Mouse (Mus musculus) hindbrain, embryonic 14.5 days (tissue): ENCODE measurements around the gene Coro6. TPM values are rescaled to one million over a fixed set of nuclear protein-coding genes. Genes with fewer than 3 reads are reported as not detected.
A peak's percentile ranks its signal among the peaks of the same experiment; 100 is the strongest.

ENCODE experiments used
- ATAC-seq: fragments of 200-750 bp; cut with Nextera tagmentation; 2 replicates; pipeline ENCODE4 v1.8.0; 2017; ENCODE audit warnings: moderate number of reproducible peaks, mild to moderate bottlenecking, moderate TSS enrichment, moderate library complexity; ENCODE audit not compliant: low FRiP score
- DNase-seq: peaks from one replicate; pipeline ENCODE4 v3.0.0-alpha.2; 2015; ENCODE audit warnings: low spot score
- H3K27ac ChIP-seq: fragments of 300-500 bp; sonication (generic); 2 replicates; pipeline ENCODE4 v1.5.1; 2014; ENCODE audit warnings: mild to moderate bottlenecking, moderate library complexity
- H3K27me3 ChIP-seq: fragments of 300-500 bp; sonication (generic); 2 replicates; pipeline ENCODE4 v1.6.1; 2014; ENCODE audit warnings: mild to moderate bottlenecking, low read length, mixed read lengths; ENCODE audit not compliant: control insufficient read depth, insufficient read depth
- H3K36me3 ChIP-seq: fragments of 300-500 bp; sonication (generic); replicated peaks from 2 replicates; pipeline ENCODE4 v1.6.1; 2014; ENCODE audit not compliant: control insufficient read depth, insufficient read depth
- H3K4me1 ChIP-seq: fragments of 300-500 bp; sonication (generic); replicated peaks from 2 replicates; pipeline ENCODE4 v1.6.1; 2014; ENCODE audit warnings: antibody characterized with exemption, low read length, mixed read lengths; ENCODE audit not compliant: control insufficient read depth, insufficient read depth
- H3K4me2 ChIP-seq: fragments of 300-500 bp; sonication (generic); replicated peaks from 2 replicates; pipeline ENCODE4 v1.6.1; 2014; ENCODE audit warnings: mild to moderate bottlenecking, moderate library complexity
- H3K4me3 ChIP-seq: fragments of 300-500 bp; sonication (generic); replicated peaks from 2 replicates; pipeline ENCODE4 v1.5.1; 2014; ENCODE audit warnings: mild to moderate bottlenecking, low read length
- H3K9ac ChIP-seq: fragments of 300-500 bp; sonication (generic); 2 replicates; pipeline ENCODE4 v1.6.1; 2014
- H3K9me3 ChIP-seq: fragments of 300-500 bp; sonication (generic); 2 replicates; pipeline ENCODE4 v1.6.1; 2016; ENCODE audit warnings: low read length; ENCODE audit not compliant: control insufficient read depth
- WGBS: fragments of 180-500 bp; shearing (Covaris S2); extraction: QIAGEN DNeasy Blood & Tissue Kit; methylation state at CpG from one replicate; pipeline ENCODE4 v1.1.7; 2014; 5-methylcytosine and 5-hydroxymethylcytosine counted together
- polyA plus RNA-seq: library from polyadenylated mRNA; unstranded; fragments of >200 nt; fragmentation: Nextera tagmentation; extraction: Ambion mirVana; gene quantifications from 2 replicates; pipeline ENCODE4 v1.2.1, GENCODE M21; 2014

The Coro6 gene
- polyA plus RNA-seq, 1 experiment from 2014 or later = 0.82 TPM

- H3K27ac ChIP-seq = no peak overlapping the region
- DNase-seq (no peak), ATAC-seq (no peak)
- peak overlapping the region; percentile 44 for H3K4me3 ChIP-seq
- peak overlapping the region; percentile 53 for H3K9ac ChIP-seq
- WGBS = 8% methylated on average over 6 of the region's 6 CpGs
- H3K4me2 ChIP-seq = peak overlapping the region; percentile 99
- H3K4me1 ChIP-seq = peaks cover 5% of the 10 kb centered on the region; the same call in 1 of the 2 replicates
- peaks cover 44% of the 10 kb centered on the region for H3K27me3 ChIP-seq
- no peaks in the 10 kb centered on the region for H3K9me3 ChIP-seq
- H3K36me3 ChIP-seq = peaks cover 4% of the 10 kb centered on the region
Observed at GRCm38 (mm10) chr11:77461856-77462255, 355 bp upstream of the Coro6 start.

GRCm38 (mm10) chr11:77463101-77463445 is 862 bp downstream of the Coro6 start:
- ATAC-seq = no peak
- Histone ChIP-seq H3K4me3 (peak overlapping the region; percentile 44; the same call in 1 of the 2 replicates), H3K4me1 (peaks cover 5% of the 10 kb centered on the region; the same call in 1 of the 2 replicates), H3K36me3 (no peaks in the 10 kb centered on the region; the same call in 1 of the 2 replicates), H3K27me3 (peaks cover 55% of the 10 kb centered on the region), H3K9me3 (no peaks in the 10 kb centered on the region), H3K27ac (no peak overlapping the region), H3K4me2 (peak overlapping the region; percentile 99), H3K9ac (no peak overlapping the region)
- WGBS = 48% methylated on average over 8 of the region's 8 CpGs
- no peak for DNase-seq

GRCm38 (mm10) chr11:77463786-77464185 is 1.6 kb downstream of the Coro6 start:
- H3K4me1 ChIP-seq = peaks cover 5% of the 10 kb centered on the region; the same call in 1 of the 2 replicates
- no peak overlapping the region for H3K4me2 ChIP-seq
- no peak overlapping the region for H3K9ac ChIP-seq
- no peak for ATAC-seq
- no peaks in the 10 kb centered on the region for H3K9me3 ChIP-seq
- H3K4me3 ChIP-seq = no peak overlapping the region
- 76% methylated on average over 10 of the region's 10 CpGs for WGBS
- no peaks in the 10 kb centered on the region; the same call in 1 of the 2 replicates for H3K36me3 ChIP-seq
- H3K27ac ChIP-seq = no peak overlapping the region
- DNase-seq = no peak
- peaks cover 58% of the 10 kb centered on the region for H3K27me3 ChIP-seq

DNA sequence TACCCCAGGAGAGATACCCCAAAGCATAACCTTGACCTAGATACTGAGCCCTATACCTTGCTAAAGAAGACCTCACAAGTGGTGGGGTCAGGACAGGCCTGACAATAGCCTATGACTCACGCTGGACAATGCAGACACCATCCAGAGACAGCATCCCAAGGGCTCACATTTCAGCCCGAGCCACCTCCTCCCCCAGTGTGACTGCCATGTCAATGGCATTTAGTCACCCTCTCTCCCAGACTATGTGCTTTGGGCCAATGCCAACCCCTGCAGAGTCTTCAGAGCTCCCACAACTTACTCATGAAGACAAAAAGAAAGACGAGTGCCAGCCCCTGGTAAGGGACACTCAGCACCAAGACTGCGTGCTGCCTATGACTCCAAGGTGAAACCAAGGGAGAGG is 2.5 kb downstream of the Coro6 start:
- 49% methylated on average over 4 of the region's 4 CpGs for WGBS
- no peak for ATAC-seq

GRCm38 (mm10) chr11:77465111-77465510 is 2.9 kb downstream of the Coro6 start:
- ATAC-seq (no peak), DNase-seq (no peak)
- Histone ChIP-seq H3K27ac (no peak overlapping the region), H3K36me3 (no peaks in the 10 kb centered on the region; the same call in 1 of the 2 replicates), H3K4me3 (no peak overlapping the region), H3K27me3 (peaks cover 58% of the 10 kb centered on the region), H3K4me2 (no peak overlapping the region), H3K9me3 (no peaks in the 10 kb centered on the region), H3K4me1 (peaks cover 5% of the 10 kb centered on the region; the same call in 1 of the 2 replicates), H3K9ac (no peak overlapping the region)
- WGBS = 31% methylated on average over 3 of the region's 3 CpGs

More for the DNA sequence above, 2.5 kb downstream of the Coro6 start:
- H3K36me3 ChIP-seq = no peaks in the 10 kb centered on the region; the same call in 1 of the 2 replicates
- no peak overlapping the region for H3K4me3 ChIP-seq
- no peak overlapping the region for H3K27ac ChIP-seq
- H3K4me2 ChIP-seq = no peak overlapping the region
- peaks cover 5% of the 10 kb centered on the region; the same call in 1 of the 2 replicates for H3K4me1 ChIP-seq
- no peak for DNase-seq
- no peaks in the 10 kb centered on the region for H3K9me3 ChIP-seq
- H3K9ac ChIP-seq = no peak overlapping the region
- H3K27me3 ChIP-seq = peaks cover 58% of the 10 kb centered on the region

DNA sequence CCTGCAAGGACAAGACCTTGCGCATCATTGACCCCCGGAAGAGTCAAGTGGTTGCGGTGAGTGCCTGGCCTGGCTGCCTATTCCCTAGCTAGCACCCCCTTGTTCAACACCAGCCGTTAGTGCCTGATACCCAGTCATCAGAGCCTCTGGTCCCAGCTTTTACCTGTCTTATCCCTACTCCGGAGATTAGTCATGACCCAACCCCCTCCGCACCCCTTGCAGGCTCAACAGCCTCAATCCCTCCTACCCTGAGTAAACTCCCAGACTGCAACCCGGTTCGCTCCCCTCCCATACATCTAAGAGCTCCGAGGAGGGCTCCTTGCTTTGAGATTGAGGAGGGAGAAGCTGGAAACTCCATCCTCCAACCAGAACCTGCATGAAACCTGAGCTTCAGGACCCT is 4.3 kb downstream of the Coro6 start:
- Histone ChIP-seq H3K9me3 (no peaks in the 10 kb centered on the region), H3K4me2 (no peak overlapping the region), H3K4me1 (peaks cover 5% of the 10 kb centered on the region; the same call in 1 of the 2 replicates), H3K27me3 (peaks cover 49% of the 10 kb centered on the region), H3K36me3 (peaks cover 10% of the 10 kb centered on the region), H3K27ac (no peak overlapping the region), H3K9ac (no peak overlapping the region), H3K4me3 (no peak overlapping the region)
- no peak for ATAC-seq
- WGBS = 47% methylated on average over 9 of the region's 9 CpGs
- DNase-seq = no peak

DNA sequence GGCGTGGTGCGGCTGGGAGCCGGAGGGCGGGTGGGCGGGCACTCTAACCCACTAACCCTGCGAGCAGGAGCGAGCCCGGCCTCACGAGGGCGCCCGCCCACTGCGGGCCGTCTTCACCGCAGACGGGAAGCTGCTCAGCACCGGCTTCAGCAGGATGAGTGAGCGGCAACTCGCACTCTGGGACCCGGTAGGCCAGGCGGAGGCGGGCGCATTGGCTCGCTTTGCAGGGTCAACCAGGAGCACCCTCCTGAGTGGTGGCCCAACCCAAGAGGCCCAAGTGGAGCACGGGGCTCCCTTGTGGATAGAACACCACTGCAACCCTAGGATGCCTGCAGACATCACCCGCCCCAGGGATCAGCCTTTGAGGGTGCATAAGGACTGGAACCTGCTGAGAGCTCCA is 4.9 kb downstream of the Coro6 start:
- Histone ChIP-seq H3K27ac (no peak overlapping the region), H3K4me3 (no peak overlapping the region), H3K4me2 (no peak overlapping the region), H3K36me3 (peaks cover 16% of the 10 kb centered on the region), H3K27me3 (peaks cover 45% of the 10 kb centered on the region), H3K9ac (no peak overlapping the region), H3K4me1 (peaks cover under 1% of the 10 kb centered on the region; the same call in 1 of the 2 replicates), H3K9me3 (no peaks in the 10 kb centered on the region)
- WGBS = 4% methylated on average over 25 of the region's 25 CpGs
- ATAC-seq = no peak
- no peak for DNase-seq

DNA sequence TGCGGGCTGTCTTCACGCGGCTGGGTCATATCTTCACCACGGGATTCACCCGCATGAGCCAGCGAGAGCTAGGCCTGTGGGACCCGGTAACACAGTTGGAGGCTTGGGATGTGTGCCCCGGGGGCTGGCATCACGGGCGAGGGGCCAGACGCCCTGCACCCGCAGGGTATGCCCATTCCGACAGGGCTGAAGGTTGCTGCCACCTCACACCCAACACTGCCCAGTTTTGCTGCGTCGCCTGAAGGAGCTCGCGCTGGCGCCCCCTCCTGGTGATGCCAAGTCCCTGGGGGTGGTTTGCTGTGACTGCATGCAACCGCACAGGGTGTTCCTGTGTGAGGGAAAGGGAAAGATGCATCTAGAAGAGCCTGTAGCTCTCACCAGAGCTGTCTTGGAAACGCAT is 5.6 kb downstream of the Coro6 start:
- Histone ChIP-seq H3K36me3 (peaks cover 22% of the 10 kb centered on the region), H3K9me3 (no peaks in the 10 kb centered on the region), H3K4me1 (no peaks in the 10 kb centered on the region; the same call in 1 of the 2 replicates), H3K4me2 (no peak overlapping the region), H3K27ac (no peak overlapping the region), H3K27me3 (peaks cover 39% of the 10 kb centered on the region), H3K9ac (no peak overlapping the region), H3K4me3 (no peak overlapping the region)
- peak; percentile 56 for DNase-seq
- ATAC-seq = peak; percentile 33; the same call in 1 of the 2 replicates
- 15% methylated on average over 20 of the region's 20 CpGs for WGBS

DNA sequence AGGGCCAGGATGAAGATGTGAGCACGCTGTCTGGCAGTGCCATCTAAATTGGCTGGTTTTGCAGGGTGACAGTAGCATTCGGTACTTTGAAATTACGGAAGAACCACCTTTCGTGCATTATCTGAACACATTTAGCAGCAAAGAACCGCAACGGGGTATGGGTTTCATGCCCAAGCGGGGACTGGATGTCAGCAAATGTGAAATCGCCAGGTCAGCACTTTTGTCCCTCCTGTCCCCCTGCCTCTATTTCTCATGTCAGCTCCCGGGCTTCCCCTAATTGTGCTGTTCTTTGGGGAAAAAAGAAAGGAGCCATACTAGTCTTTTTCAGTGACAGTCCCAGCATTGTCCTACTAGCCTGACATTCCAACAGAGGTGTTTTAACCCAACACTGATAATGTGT is 6.2 kb downstream of the Coro6 start:
- Histone ChIP-seq H3K9me3 (no peaks in the 10 kb centered on the region), H3K4me2 (no peak overlapping the region), H3K4me1 (no peaks in the 10 kb centered on the region; the same call in 1 of the 2 replicates), H3K36me3 (peaks cover 28% of the 10 kb centered on the region), H3K9ac (no peak overlapping the region), H3K4me3 (no peak overlapping the region), H3K27me3 (peaks cover 33% of the 10 kb centered on the region), H3K27ac (no peak overlapping the region)
- no peak for DNase-seq
- ATAC-seq = no peak
- WGBS = 78% methylated on average over 9 of the region's 9 CpGs

DNA sequence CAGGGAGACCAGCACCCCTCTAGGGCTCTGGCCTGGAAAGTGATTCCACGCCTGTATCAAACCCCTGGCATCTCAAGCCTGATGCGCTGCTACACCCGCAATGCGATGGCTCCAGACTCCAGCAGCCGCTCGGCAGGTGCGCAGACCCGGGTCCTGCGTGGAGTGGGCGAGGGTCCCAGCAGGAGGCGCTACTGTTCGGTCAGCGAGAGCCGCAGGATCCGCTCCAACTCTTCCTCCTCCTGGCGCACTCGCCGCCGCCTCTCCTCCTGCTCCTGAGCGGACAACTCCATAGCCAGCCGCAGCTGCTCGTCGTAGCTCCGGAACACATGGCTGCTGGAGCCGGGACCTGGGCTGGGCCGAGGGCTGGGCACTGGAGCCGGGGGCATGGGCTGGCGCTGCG is 9.2 kb downstream of the Coro6 start:
- Histone ChIP-seq H3K9ac (no peak overlapping the region), H3K27me3 (peaks cover 19% of the 10 kb centered on the region), H3K36me3 (peaks cover 52% of the 10 kb centered on the region), H3K9me3 (no peaks in the 10 kb centered on the region), H3K4me1 (no peaks in the 10 kb centered on the region; the same call in 1 of the 2 replicates), H3K27ac (no peak overlapping the region), H3K4me2 (no peak overlapping the region), H3K4me3 (no peak overlapping the region)
- no peak for ATAC-seq
- WGBS = 74% methylated on average over 29 of the region's 29 CpGs
- no peak for DNase-seq
